Mouse (Mus musculus) layer of hippocampus, adult 8-10 months (tissue): ENCODE measurements around the gene C1qtnf3. TPM values are rescaled to one million over a fixed set of nuclear protein-coding genes. Genes with fewer than 3 reads are reported as not detected.

Experiments
- total RNA-seq, 4 experiments: library from RNA; stranded (reverse); gene quantifications; 2 replicates each; pipeline ENCODE4 v1.2.4; 2022

C1qtnf3 gene
- total RNA-seq, 4 experiments from 2014 or later, result 0.26 TPM; not detected in 3

Other genes starting within 250 kb of the C1qtnf3 start
- 10 to 100 TPM in 1 of 4 experiments, 1 to 10 TPM in 3; 6.0 to 10.8 (median 7.0) TPM for gene Rai14, start 237.7 kb upstream of the C1qtnf3 start, total RNA-seq
- 10 to 100 TPM in 3 of 4 experiments, 1 to 10 TPM in 1; 8.4 to 16.4 (median 11.4) TPM for gene Amacr, start 29.4 kb downstream of the C1qtnf3 start, total RNA-seq
- gene Slc45a2, start 48.4 kb downstream of the C1qtnf3 start, total RNA-seq, result not detected
- gene Rxfp3, start 85.7 kb downstream of the C1qtnf3 start, total RNA-seq, result 1 to 10 TPM; 4.5 to 5.0 (median 4.8) TPM
- under 1 TPM; 0.39 to 0.57 (median 0.47) TPM for gene Adamts12, start 112.5 kb downstream of the C1qtnf3 start, total RNA-seq